Mouse (Mus musculus): Measurements from ENCODE around the gene Slc41a2. TPM values are rescaled to one million over a fixed set of nuclear protein-coding genes. Genes with fewer than 3 reads are reported as not detected.

The Slc41a2 gene
- total and polyA plus RNA-seq, 3 experiments, result 0.17 TPM; not detected in 2

DNA sequence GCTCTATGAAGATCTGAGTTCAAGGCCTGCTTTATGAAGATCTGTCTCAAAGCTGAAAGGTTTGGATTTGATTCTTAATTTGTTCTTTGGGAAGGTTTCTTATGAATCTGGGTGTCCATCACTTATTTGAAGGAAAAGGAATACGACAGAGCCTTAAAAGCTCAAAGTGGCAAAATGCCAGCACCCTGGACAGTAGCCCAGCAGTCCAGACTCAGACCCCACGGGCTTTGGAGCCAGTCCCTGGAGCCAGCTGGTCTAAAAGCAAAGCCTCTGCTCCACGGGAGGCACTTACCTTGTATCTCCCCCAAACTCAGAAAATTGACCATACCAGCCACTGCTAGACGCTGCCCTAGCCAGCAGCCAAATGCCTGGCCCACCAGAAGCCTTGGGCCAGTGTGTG lies 103.3 kb downstream of the Slc41a2 start:
- Histone ChIP-seq H3K4me3 (replicated peaks in 1 of 3; ENCODE audit: low read depth in 2 of 3, low read length in 2 of 3, poor library complexity in 1 of 3) (no peak overlapping the region), H3K27ac (ENCODE audit: insufficient read depth, low read depth) (no peak overlapping the region), H3K36me3 (replicated peaks in 1 of 2; ENCODE audit: control insufficient read depth in 1 of 2, insufficient read depth in 1 of 2, low read length in 1 of 2) (no peaks in the 10 kb centered on the region), H3K4me1 (ENCODE audit: control insufficient read depth in 1 of 2, insufficient read depth in 2 of 2) (peaks cover 0 to 5% of the 10 kb centered on the region in 2 experiments; a peak in 1 of 4 replicates), H3K27me3 (replicated peaks) (no peaks in the 10 kb centered on the region), H3K9ac (ENCODE audit: insufficient read depth, low read depth) (no peak overlapping the region), H3K4me2 (ENCODE audit: insufficient read depth, low read depth, poor library complexity, severe bottlenecking) (no peak overlapping the region), H3K9me3 (replicated peaks; ENCODE audit: low read length) (no peaks in the 10 kb centered on the region), H3K79me2 (replicated peaks; ENCODE audit: control insufficient read depth, extremely low read depth, insufficient read depth, poor library complexity, severe bottlenecking) (no peaks in the 10 kb centered on the region)
- no peak for DNase-seq (ENCODE audit: extremely low read depth)
- dilution Hi-C loops (cut with MboI; ENCODE audit: extremely low pct_ligation_motif_present, extremely low pct_unique_long_range_greater_than_20kb, low sequenced_read_pairs) (no loop called here), in situ Hi-C loops (cut with MboI; ENCODE audit: low pct_ligation_motif_present, low pct_unique_long_range_greater_than_20kb, low sequenced_read_pairs) (no loop called here)
- TF ChIP-seq ZKSCAN1 (IDR thresholded peaks at IDR 0.05; ENCODE audit: borderline replicate concordance, low read depth, low read length), result no peak
- no peak for TF ChIP-seq CHD1 (IDR thresholded peaks at IDR 0.05; ENCODE audit: low read depth, low read length)

DNA sequence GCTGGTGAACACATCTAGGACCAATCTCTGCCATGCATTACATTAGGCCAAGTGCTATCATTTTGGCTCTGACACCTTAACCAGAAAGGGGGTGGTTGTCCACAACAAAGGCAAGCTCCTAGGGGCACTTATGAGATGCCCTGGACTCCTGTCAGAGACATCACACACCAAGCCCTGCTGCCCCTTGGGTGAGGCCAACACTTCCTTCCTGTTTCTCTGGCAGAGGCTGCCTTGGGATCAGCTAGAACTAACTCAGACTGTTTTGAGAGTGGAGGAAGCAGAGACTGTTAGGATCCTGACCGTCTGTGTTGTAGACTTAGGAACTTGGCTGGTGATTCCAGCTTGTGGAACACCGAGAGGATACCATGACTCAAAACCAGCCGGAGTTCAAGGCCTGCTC lies 103.7 kb downstream of the Slc41a2 start:
- Histone ChIP-seq H3K4me2 (ENCODE audit: insufficient read depth, low read depth, poor library complexity, severe bottlenecking) (no peak overlapping the region), H3K4me3 (replicated peaks in 1 of 3; ENCODE audit: low read depth in 2 of 3, low read length in 2 of 3, poor library complexity in 1 of 3) (no peak overlapping the region), H3K27me3 (replicated peaks) (no peaks in the 10 kb centered on the region), H3K27ac (ENCODE audit: insufficient read depth, low read depth) (no peak overlapping the region), H3K79me2 (replicated peaks; ENCODE audit: control insufficient read depth, extremely low read depth, insufficient read depth, poor library complexity, severe bottlenecking) (no peaks in the 10 kb centered on the region), H3K4me1 (ENCODE audit: control insufficient read depth in 1 of 2, insufficient read depth in 2 of 2) (peaks cover 0 to 5% of the 10 kb centered on the region in 2 experiments; a peak in 1 of 4 replicates), H3K36me3 (replicated peaks in 1 of 2; ENCODE audit: control insufficient read depth in 1 of 2, insufficient read depth in 1 of 2, low read length in 1 of 2) (no peaks in the 10 kb centered on the region), H3K9ac (ENCODE audit: insufficient read depth, low read depth) (no peak overlapping the region), H3K9me3 (replicated peaks; ENCODE audit: low read length) (no peaks in the 10 kb centered on the region)
- DNase-seq (ENCODE audit: extremely low read depth), result no peak
- dilution Hi-C loops (cut with MboI; ENCODE audit: extremely low pct_ligation_motif_present, extremely low pct_unique_long_range_greater_than_20kb, low sequenced_read_pairs) (no loop called here), in situ Hi-C loops (cut with MboI; ENCODE audit: low pct_ligation_motif_present, low pct_unique_long_range_greater_than_20kb, low sequenced_read_pairs) (no loop called here)
- no peak for TF ChIP-seq HCFC1 (IDR thresholded peaks at IDR 0.05; ENCODE audit: low read depth, low read length)
- no peak for TF ChIP-seq USF2 (conservative IDR thresholded peaks at IDR 0.05; ENCODE audit: low read depth, low read length)
- TF ChIP-seq MEF2A (IDR thresholded peaks at IDR 0.05; ENCODE audit: borderline replicate concordance, low read depth, low read length), result no peak
- TF ChIP-seq UBTF (IDR thresholded peaks at IDR 0.05; ENCODE audit: low read depth, low read length), result no peak
- TF ChIP-seq USF1 (IDR thresholded peaks at IDR 0.05; ENCODE audit: low read depth, low read length), result no peak
- no peak for TF ChIP-seq E2F4 (IDR thresholded peaks at IDR 0.05; ENCODE audit: insufficient replicate concordance, low read depth, low read length)
- TF ChIP-seq NELFE (IDR thresholded peaks at IDR 0.05; ENCODE audit: low read depth, low read length), result no peak
- TF ChIP-seq JUND (conservative IDR thresholded peaks at IDR 0.05; ENCODE audit: low read depth, low read length), result no peak
- no peak for TF ChIP-seq SMC3 (IDR thresholded peaks at IDR 0.05; ENCODE audit: low read depth, low read length)
- no peak for TF ChIP-seq IRF4 (IDR thresholded peaks at IDR 0.05; ENCODE audit: low read depth, low read length)
- no peak for TF ChIP-seq MAX (IDR thresholded peaks at IDR 0.05; ENCODE audit: low read length)
- no peak for TF ChIP-seq MAFK (IDR thresholded peaks at IDR 0.05; ENCODE audit: insufficient replicate concordance, low read length)
- no peak for TF ChIP-seq POLR2AphosphoS2 (IDR thresholded peaks at IDR 0.05; ENCODE audit: low read depth, low read length)
- no peak for TF ChIP-seq CHD2 (IDR thresholded peaks at IDR 0.05; ENCODE audit: low read length)
- TF ChIP-seq MXI1 (IDR thresholded peaks at IDR 0.05; ENCODE audit: low read depth, low read length), result no peak
- TF ChIP-seq ZNF384 (IDR thresholded peaks at IDR 0.05; ENCODE audit: low read depth, low read length), result no peak
- TF ChIP-seq RAD21 (IDR thresholded peaks at IDR 0.05; ENCODE audit: low read depth, low read length), result no peak
- TF ChIP-seq ZC3H11A (IDR thresholded peaks at IDR 0.05; ENCODE audit: low read depth, low read length), result no peak
- TF ChIP-seq SIN3A (IDR thresholded peaks at IDR 0.05; ENCODE audit: low read length), result no peak
- no peak for TF ChIP-seq BHLHE40 (IDR thresholded peaks at IDR 0.05; ENCODE audit: low read depth, low read length)

All from CH12.LX (cell line).